In the genomic region with DNA sequence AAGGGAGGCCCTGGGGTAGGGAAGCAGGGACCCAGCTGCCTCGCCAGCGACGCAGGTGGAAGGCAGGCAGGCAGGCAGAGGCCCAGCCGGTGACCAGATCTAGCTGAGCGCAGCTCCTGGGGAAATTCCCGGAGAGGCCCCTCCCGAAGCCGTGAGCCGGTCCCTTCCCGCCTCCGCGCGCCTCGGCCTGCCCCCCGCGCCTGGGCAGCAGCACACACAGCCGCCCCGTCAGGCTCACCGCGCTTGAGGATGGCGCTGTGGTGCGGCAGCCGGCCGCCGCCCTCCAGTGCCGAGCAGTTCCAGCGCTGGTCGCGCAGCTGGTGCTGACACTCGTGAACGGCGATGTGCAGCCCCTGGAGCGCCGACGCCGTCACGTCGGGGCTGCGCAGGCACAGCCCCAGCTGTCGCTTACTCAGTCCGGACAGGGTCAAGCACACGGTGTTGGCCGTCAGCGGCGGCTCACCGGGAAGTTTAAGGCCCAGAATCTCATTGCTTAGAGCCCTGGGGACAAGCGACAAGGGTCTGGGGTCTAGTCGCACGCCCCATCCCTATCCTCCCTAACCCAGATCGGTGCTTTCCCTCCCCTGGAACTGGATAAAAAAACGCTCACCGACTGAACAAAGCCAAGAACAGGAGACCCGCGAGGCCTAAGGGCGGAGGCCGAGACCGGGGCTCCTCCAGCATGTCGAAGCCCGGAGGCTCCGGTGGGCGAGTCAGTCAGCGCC, we compare ENCODE assay signal across 8 mouse cellular contexts. TPM values are rescaled to one million over a fixed set of nuclear protein-coding genes. Genes with fewer than 3 reads are reported as not detected.
DNase-seq lines count a peak whose midpoint lies in the region; ATAC-seq and TF ChIP-seq lines count a peak whose summit lies in the region.

No protein-coding gene starts in this region.

- H3K27ac ChIP-seq in heart, embryonic 14.5 days (replicated peaks in 1 of 2; ENCODE audit: control insufficient read depth in 1 of 2, insufficient read depth in 1 of 2, low read depth in 2 of 2, low read length in 2 of 2): no peak overlapping the region
- no peak overlapping the region for H3K27ac ChIP-seq in embryonic facial prominence, embryonic 11.5 days (replicated peaks; ENCODE audit: low read depth, low read length)
- no peak overlapping the region for H3K27ac ChIP-seq in intestine, embryonic 15.5 days
- H3K27ac ChIP-seq in liver, postnatal 0 days (ENCODE audit: low read depth): no peak overlapping the region
- H3K27ac ChIP-seq in stomach, embryonic 14.5 days (ENCODE audit: low read length): no peak overlapping the region

- H3K4me2 ChIP-seq in heart, embryonic 14.5 days (ENCODE audit: low read length): peak overlapping the region; percentile 52
- peak overlapping the region; percentile 33 for H3K4me2 ChIP-seq in embryonic facial prominence, embryonic 11.5 days (ENCODE audit: low read depth, low read length)
- H3K4me2 ChIP-seq in intestine, embryonic 15.5 days (replicated peaks): peak overlapping the region; percentile 57
- H3K4me2 ChIP-seq in liver, postnatal 0 days (ENCODE audit: low read depth, low read length): peak overlapping the region; percentile 19; the same call in 1 of the 2 replicates
- peak overlapping the region; percentile 35 for H3K4me2 ChIP-seq in stomach, embryonic 14.5 days (replicated peaks; ENCODE audit: low read depth, low read length)

- no peak for TF ChIP-seq CTCF in liver, postnatal 0 days (IDR thresholded peaks at IDR 0.05; ENCODE audit: low read depth)

- DNase-seq in heart, adult 8-10 months (ENCODE audit: low spot score): no peak
- DNase-seq in embryonic facial prominence, embryonic 11.5 days (ENCODE audit: low spot score): peak; percentile 47
- DNase-seq in liver, postnatal 0 days: no peak
- DNase-seq in right cerebral cortex, postnatal 14 days: no peak
- DNase-seq in cerebellum, postnatal 4 days (ENCODE audit: low spot score in 2 of 2): no peak

- peaks cover 9 to 34% of the 10 kb centered on the region in 2 experiments; a peak in 3 of 4 replicates for H3K4me1 ChIP-seq in heart, embryonic 14.5 days (ENCODE audit: control insufficient read depth in 2 of 2, insufficient read depth in 2 of 2, low read length in 2 of 2)
- H3K4me1 ChIP-seq in embryonic facial prominence, embryonic 11.5 days (ENCODE audit: control insufficient read depth, insufficient read depth, low read length): peaks cover 18% of the 10 kb centered on the region
- H3K4me1 ChIP-seq in intestine, embryonic 15.5 days (replicated peaks): peaks cover 45% of the 10 kb centered on the region
- peaks cover 31% of the 10 kb centered on the region for H3K4me1 ChIP-seq in liver, postnatal 0 days (ENCODE audit: insufficient read depth)
- 0 out of 2 replicates have a peak, but pooled peaks cover 21% of the 10 kb centered on the region for H3K4me1 ChIP-seq in stomach, embryonic 14.5 days (ENCODE audit: control insufficient read depth, insufficient read depth, low read length)

- no peak for TF ChIP-seq EP300 in liver, postnatal 0 days (IDR thresholded peaks at IDR 0.05; ENCODE audit: low read depth)

- peaks cover 96% of the 10 kb centered on the region for H3K27me3 ChIP-seq in heart, embryonic 14.5 days (ENCODE audit: control insufficient read depth, insufficient read depth, low read length)
- H3K27me3 ChIP-seq in embryonic facial prominence, embryonic 11.5 days (ENCODE audit: control insufficient read depth, insufficient read depth, low read length): peaks cover 96% of the 10 kb centered on the region
- H3K27me3 ChIP-seq in intestine, embryonic 15.5 days (replicated peaks): peaks cover 96% of the 10 kb centered on the region
- peaks cover 91% of the 10 kb centered on the region for H3K27me3 ChIP-seq in liver, postnatal 0 days (ENCODE audit: insufficient read depth, low read length)
- H3K27me3 ChIP-seq in stomach, embryonic 14.5 days (ENCODE audit: control insufficient read depth, insufficient read depth, low read length): peaks cover 71% of the 10 kb centered on the region

- 2% methylated on average over 57 of the region's 62 CpGs for WGBS in heart, embryonic 14.5 days
- under 1% methylated on average over 60 of the region's 62 CpGs for WGBS in embryonic facial prominence, embryonic 11.5 days
- WGBS in intestine, embryonic 15.5 days: 2% methylated on average over 62 of the region's 62 CpGs
- WGBS in liver, postnatal 0 days (ENCODE audit: insufficient replicate concordance): 2% methylated on average over 60 of the region's 62 CpGs
- WGBS in stomach, embryonic 14.5 days: 2% methylated on average over 57 of the region's 62 CpGs

- no peaks in the 10 kb centered on the region for H3K36me3 ChIP-seq in heart, embryonic 14.5 days (ENCODE audit: control insufficient read depth, insufficient read depth, low read length)
- no peaks in the 10 kb centered on the region for H3K36me3 ChIP-seq in embryonic facial prominence, embryonic 11.5 days (replicated peaks; ENCODE audit: control insufficient read depth, insufficient read depth, low read depth, low read length)
- H3K36me3 ChIP-seq in intestine, embryonic 15.5 days: no peaks in the 10 kb centered on the region
- no peaks in the 10 kb centered on the region for H3K36me3 ChIP-seq in liver, postnatal 0 days (replicated peaks; ENCODE audit: insufficient read depth, low read length)
- H3K36me3 ChIP-seq in stomach, embryonic 14.5 days (ENCODE audit: control insufficient read depth, insufficient read depth, low read length): no peaks in the 10 kb centered on the region

- H3K9me3 ChIP-seq in heart, embryonic 14.5 days (ENCODE audit: control insufficient read depth, low read length): no peaks in the 10 kb centered on the region
- H3K9me3 ChIP-seq in embryonic facial prominence, embryonic 11.5 days (replicated peaks; ENCODE audit: control insufficient read depth, low read length): no peaks in the 10 kb centered on the region
- no peaks in the 10 kb centered on the region for H3K9me3 ChIP-seq in intestine, embryonic 15.5 days
- no peaks in the 10 kb centered on the region for H3K9me3 ChIP-seq in liver, postnatal 0 days (ENCODE audit: low read length)
- no peaks in the 10 kb centered on the region for H3K9me3 ChIP-seq in stomach, embryonic 14.5 days (ENCODE audit: control insufficient read depth, low read depth, low read length)

- H3K4me3 ChIP-seq in heart, embryonic 14.5 days (ENCODE audit: control insufficient read depth in 1 of 2, insufficient read depth in 1 of 2, low read depth in 1 of 2, low read length in 2 of 2): peak overlapping the region; percentile 15 to 16
- H3K4me3 ChIP-seq in embryonic facial prominence, embryonic 11.5 days (ENCODE audit: low read depth, low read length): peak overlapping the region; percentile 21
- H3K4me3 ChIP-seq in intestine, embryonic 15.5 days (replicated peaks): peak overlapping the region; percentile 31
- peak overlapping the region; percentile 13; the same call in 1 of the 2 replicates for H3K4me3 ChIP-seq in liver, postnatal 0 days (ENCODE audit: low read depth, low read length)
- peak overlapping the region; percentile 16; the same call in 1 of the 2 replicates for H3K4me3 ChIP-seq in stomach, embryonic 14.5 days (ENCODE audit: low read depth, low read length)

- no peak for ATAC-seq in heart, embryonic 14.5 days (ENCODE audit: insufficient number of reproducible peaks, insufficient read depth, low FRiP score, low read depth)
- ATAC-seq in embryonic facial prominence, embryonic 11.5 days (replicated peaks; ENCODE audit: insufficient number of reproducible peaks, low FRiP score, low TSS enrichment, low read depth): peak; percentile 27
- peak; percentile 61 for ATAC-seq in intestine, embryonic 15.5 days
- ATAC-seq in liver, postnatal 0 days: peak; percentile 18; the same call in 1 of the 2 replicates
- ATAC-seq in stomach, embryonic 14.5 days (ENCODE audit: insufficient number of reproducible peaks, insufficient read depth, low FRiP score, low read depth): peak; percentile 65

- no peak overlapping the region; the same call in 1 of the 2 replicates for H3K9ac ChIP-seq in heart, embryonic 14.5 days (ENCODE audit: low read length)
- H3K9ac ChIP-seq in embryonic facial prominence, embryonic 11.5 days (replicated peaks; ENCODE audit: low read length): no peak overlapping the region
- H3K9ac ChIP-seq in intestine, embryonic 15.5 days: no peak overlapping the region
- H3K9ac ChIP-seq in liver, postnatal 0 days (replicated peaks): no peak overlapping the region
- no peak overlapping the region for H3K9ac ChIP-seq in stomach, embryonic 14.5 days (replicated peaks; ENCODE audit: low read depth, low read length)

RNA-seq across cellular contexts. Expression of a gene that starts 1.5 kb away (rescaled TPM):
- polyA plus RNA-seq in heart, embryonic 14.5 days (2014; fragmentation: Nextera tagmentation; extraction: Ambion mirVana): not detected in 2 replicates
- total RNA-seq in heart, adult 8-10 months (2022): under 1 TPM in 3 of 4 experiments, not detected in 1; 0.16 to 0.44 (median 0.26) TPM
- 1.6 and 2.3 TPM in 2 replicates for polyA plus RNA-seq in embryonic facial prominence, embryonic 11.5 days (2014; fragmentation: Nextera tagmentation; extraction: Ambion mirVana)
- not detected in 2 replicates for polyA plus RNA-seq in intestine, embryonic 15.5 days (2015; fragmentation: Nextera tagmentation; extraction: Ambion mirVana)
- polyA plus RNA-seq in liver, postnatal 0 days (2015; fragmentation: Nextera tagmentation; extraction: Ambion mirVana): 0.04 and 0.08 TPM in 2 replicates
- not detected in 2 replicates for polyA plus RNA-seq in stomach, embryonic 14.5 days (2014; fragmentation: Nextera tagmentation; extraction: Ambion mirVana)

RNA-seq across cellular contexts. Expression of a gene that starts 13.2 kb away (rescaled TPM):
- not detected in 2 replicates for polyA plus RNA-seq in heart, embryonic 14.5 days (2014; fragmentation: Nextera tagmentation; extraction: Ambion mirVana)
- not detected for total RNA-seq in heart, adult 8-10 months (2022)
- polyA plus RNA-seq in embryonic facial prominence, embryonic 11.5 days (2014; fragmentation: Nextera tagmentation; extraction: Ambion mirVana): 0.28 and 0.33 TPM in 2 replicates
- polyA plus RNA-seq in intestine, embryonic 15.5 days (2015; fragmentation: Nextera tagmentation; extraction: Ambion mirVana): not detected in 2 replicates
- not detected in 2 replicates for polyA plus RNA-seq in liver, postnatal 0 days (2015; fragmentation: Nextera tagmentation; extraction: Ambion mirVana)
- polyA plus RNA-seq in stomach, embryonic 14.5 days (2014; fragmentation: Nextera tagmentation; extraction: Ambion mirVana): not detected in 2 replicates

RNA-seq across cellular contexts. Expression of a gene that starts 13.4 kb away (rescaled TPM):
- 26.7 and 31.9 TPM in 2 replicates for polyA plus RNA-seq in heart, embryonic 14.5 days (2014; fragmentation: Nextera tagmentation; extraction: Ambion mirVana)
- 10 to 100 TPM; 18.0 to 20.9 (median 19.1) TPM for total RNA-seq in heart, adult 8-10 months (2022)
- 24.5 and 28.7 TPM in 2 replicates for polyA plus RNA-seq in embryonic facial prominence, embryonic 11.5 days (2014; fragmentation: Nextera tagmentation; extraction: Ambion mirVana)
- 39.8 and 43.6 TPM in 2 replicates for polyA plus RNA-seq in intestine, embryonic 15.5 days (2015; fragmentation: Nextera tagmentation; extraction: Ambion mirVana)
- polyA plus RNA-seq in liver, postnatal 0 days (2015; fragmentation: Nextera tagmentation; extraction: Ambion mirVana): 9.6 and 10.4 TPM in 2 replicates
- 33.2 and 34.5 TPM in 2 replicates for polyA plus RNA-seq in stomach, embryonic 14.5 days (2014; fragmentation: Nextera tagmentation; extraction: Ambion mirVana)

RNA-seq across cellular contexts. Expression of a gene that starts 32.8 kb away (rescaled TPM):
- polyA plus RNA-seq in heart, embryonic 14.5 days (2014; fragmentation: Nextera tagmentation; extraction: Ambion mirVana): 0.22 and 0.51 TPM in 2 replicates
- under 1 TPM; 0.63 to 0.84 (median 0.72) TPM for total RNA-seq in heart, adult 8-10 months (2022)
- polyA plus RNA-seq in embryonic facial prominence, embryonic 11.5 days (2014; fragmentation: Nextera tagmentation; extraction: Ambion mirVana): 0.26 and 0.27 TPM in 2 replicates
- polyA plus RNA-seq in intestine, embryonic 15.5 days (2015; fragmentation: Nextera tagmentation; extraction: Ambion mirVana): not detected in 2 replicates
- not detected in 2 replicates for polyA plus RNA-seq in liver, postnatal 0 days (2015; fragmentation: Nextera tagmentation; extraction: Ambion mirVana)
- not detected in 2 replicates for polyA plus RNA-seq in stomach, embryonic 14.5 days (2014; fragmentation: Nextera tagmentation; extraction: Ambion mirVana)

RNA-seq across cellular contexts. Expression of a gene that starts 48.4 kb away (rescaled TPM):
- polyA plus RNA-seq in heart, embryonic 14.5 days (2014; fragmentation: Nextera tagmentation; extraction: Ambion mirVana): 21.5 and 23.4 TPM in 2 replicates
- total RNA-seq in heart, adult 8-10 months (2022): 1 to 10 TPM; 5.6 to 9.4 (median 7.7) TPM
- 18.9 and 21.0 TPM in 2 replicates for polyA plus RNA-seq in embryonic facial prominence, embryonic 11.5 days (2014; fragmentation: Nextera tagmentation; extraction: Ambion mirVana)
- polyA plus RNA-seq in intestine, embryonic 15.5 days (2015; fragmentation: Nextera tagmentation; extraction: Ambion mirVana): 68.0 and 117 TPM in 2 replicates
- polyA plus RNA-seq in liver, postnatal 0 days (2015; fragmentation: Nextera tagmentation; extraction: Ambion mirVana): 58.5 and 62.4 TPM in 2 replicates
- polyA plus RNA-seq in stomach, embryonic 14.5 days (2014; fragmentation: Nextera tagmentation; extraction: Ambion mirVana): 38.1 and 39.2 TPM in 2 replicates
